Mouse (Mus musculus) layer of hippocampus, adult 18-20 months (tissue): ENCODE results near the gene Eif3l. TPM values are rescaled to one million over a fixed set of nuclear protein-coding genes. Genes with fewer than 3 reads are reported as not detected.
"Not testable (repeated sequence)": the region's sequence is repeated elsewhere in the genome, so short reads cannot be mapped to it uniquely, and the experiment has no call there.

Source experiments
- DNase-seq, 2 experiments: peaks; one replicate each; pipeline ENCODE4 v3.0.0; 2022; ENCODE audit warnings: low spot score in 2 of 2
- long read RNA-seq: library from polyadenylated mRNA; stranded (forward); transcript quantifications from one replicate; pipeline ENCODE4 v2.0.0, GENCODE M21; 2021
- total RNA-seq, 2 experiments: library from RNA; stranded (reverse); gene quantifications; 2 replicates each; pipeline ENCODE4 v1.2.3; 2021

Gene Eif3l
- 10 to 100 TPM; 71.5 to 71.8 TPM for total RNA-seq
- long read RNA-seq, transcript Eif3l-201 (13 exons, 1,942 nt), result major isoform, 92 of 102 reads
- long read RNA-seq, partial matches to known transcripts, result 2 of 102 reads
- long read RNA-seq, other reads (novel, unspliced or antisense), result 8 of 102 reads

DNA sequence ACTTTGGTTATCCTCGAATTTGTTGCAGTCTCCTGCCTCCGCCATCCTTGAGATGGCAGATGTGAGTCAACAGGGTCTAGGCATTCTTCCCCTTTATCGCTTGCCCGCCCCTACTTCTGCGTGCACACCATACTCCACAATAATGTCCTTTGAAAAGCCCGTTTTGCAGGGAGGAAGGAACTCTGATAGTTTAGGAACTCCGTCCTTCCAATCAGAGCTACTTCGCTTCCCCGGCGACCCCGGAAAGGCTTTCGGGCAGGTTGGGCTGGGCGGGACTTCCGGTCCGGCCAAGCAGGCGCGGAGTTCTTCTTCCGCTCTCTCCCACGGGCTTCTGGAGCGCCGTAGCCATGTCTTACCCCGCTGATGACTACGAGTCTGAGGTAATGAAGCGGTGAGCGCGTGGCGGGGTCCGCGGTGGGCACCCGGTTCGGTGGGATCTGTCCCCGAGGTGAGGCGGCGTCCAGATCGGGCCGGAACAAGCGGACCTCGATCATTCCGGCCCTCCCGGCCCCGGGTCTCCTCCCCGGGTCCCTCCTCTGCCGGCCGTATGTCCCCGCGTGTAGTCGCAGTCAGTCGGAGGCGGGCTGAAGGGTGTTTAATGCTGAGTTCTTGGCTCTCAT lies at the start of gene Eif3l:
Gene Eif3l (plus strand): TSS at position 267 of the 620 bp plus-strand sequence.
- peak; percentile 85 to 87 for DNase-seq

DNA sequence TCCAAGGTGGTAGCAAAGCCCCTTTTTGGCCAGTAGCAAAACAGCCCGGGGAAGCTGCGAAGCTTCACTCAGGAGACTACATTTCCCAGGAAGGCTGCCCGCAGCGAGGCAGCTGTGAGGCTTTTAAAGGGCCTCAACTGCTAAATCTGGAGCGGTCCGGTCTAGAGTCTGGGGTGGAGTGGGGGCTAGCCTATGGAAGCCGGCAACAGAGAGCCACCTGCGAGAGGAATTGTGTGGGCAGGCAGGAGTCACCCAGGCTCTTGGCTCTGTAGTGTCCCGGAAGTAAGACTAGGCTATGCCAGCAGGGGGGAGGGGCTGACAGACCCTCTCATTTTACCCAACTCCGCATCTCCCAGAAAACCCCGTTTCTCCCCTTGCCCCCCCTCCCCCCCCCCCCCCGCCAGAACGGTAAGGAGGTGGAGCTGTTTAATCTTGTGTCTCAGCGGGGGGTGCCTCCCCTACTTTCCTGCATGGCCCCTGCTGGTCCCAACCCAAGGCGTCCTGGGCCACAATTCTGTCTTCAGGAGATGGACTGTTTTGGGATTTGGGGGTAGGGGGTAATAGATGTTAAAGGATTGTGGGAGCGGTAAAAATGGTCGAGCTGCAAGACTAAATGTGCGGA lies 49.2 kb upstream of the Eif3l start:
- no peak for DNase-seq

DNA sequence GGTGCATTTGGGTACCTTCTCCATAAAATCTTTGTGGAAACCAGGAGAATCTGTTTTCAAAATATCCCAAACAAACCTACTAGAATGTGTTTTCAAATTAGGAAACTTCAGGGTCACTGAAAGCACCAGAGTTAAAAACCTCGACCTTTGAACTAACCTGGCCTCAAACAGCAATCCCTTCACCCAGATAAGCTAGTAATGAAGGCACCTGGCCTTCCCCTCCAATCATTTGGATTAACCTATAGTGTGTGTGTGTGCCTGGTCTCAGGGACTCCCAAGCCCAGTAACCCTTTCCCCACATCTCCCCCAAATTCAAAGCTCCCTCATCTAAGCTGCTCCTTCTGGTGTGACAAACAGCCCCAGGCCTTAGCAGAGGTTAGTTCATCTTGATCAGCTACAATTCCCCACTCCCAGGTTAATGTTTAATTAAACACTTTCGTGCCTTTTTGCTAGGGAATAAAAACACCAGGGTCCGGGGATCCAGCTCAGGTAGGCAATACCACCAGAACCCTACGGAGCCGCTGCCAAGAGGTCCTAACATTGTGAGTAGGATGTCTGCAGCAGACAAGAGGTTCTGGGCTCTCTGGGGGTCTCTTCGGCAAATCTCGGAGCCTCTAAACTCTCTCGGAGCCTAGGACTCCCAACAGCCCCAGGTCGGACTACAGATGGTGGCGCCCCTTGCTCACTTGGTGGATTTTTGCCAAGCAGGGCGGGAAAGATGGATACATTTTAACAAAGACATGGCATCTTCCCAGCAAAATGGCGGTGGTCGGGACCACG lies 48.3 kb upstream of the Eif3l start:
- DNase-seq, result no peak

DNA sequence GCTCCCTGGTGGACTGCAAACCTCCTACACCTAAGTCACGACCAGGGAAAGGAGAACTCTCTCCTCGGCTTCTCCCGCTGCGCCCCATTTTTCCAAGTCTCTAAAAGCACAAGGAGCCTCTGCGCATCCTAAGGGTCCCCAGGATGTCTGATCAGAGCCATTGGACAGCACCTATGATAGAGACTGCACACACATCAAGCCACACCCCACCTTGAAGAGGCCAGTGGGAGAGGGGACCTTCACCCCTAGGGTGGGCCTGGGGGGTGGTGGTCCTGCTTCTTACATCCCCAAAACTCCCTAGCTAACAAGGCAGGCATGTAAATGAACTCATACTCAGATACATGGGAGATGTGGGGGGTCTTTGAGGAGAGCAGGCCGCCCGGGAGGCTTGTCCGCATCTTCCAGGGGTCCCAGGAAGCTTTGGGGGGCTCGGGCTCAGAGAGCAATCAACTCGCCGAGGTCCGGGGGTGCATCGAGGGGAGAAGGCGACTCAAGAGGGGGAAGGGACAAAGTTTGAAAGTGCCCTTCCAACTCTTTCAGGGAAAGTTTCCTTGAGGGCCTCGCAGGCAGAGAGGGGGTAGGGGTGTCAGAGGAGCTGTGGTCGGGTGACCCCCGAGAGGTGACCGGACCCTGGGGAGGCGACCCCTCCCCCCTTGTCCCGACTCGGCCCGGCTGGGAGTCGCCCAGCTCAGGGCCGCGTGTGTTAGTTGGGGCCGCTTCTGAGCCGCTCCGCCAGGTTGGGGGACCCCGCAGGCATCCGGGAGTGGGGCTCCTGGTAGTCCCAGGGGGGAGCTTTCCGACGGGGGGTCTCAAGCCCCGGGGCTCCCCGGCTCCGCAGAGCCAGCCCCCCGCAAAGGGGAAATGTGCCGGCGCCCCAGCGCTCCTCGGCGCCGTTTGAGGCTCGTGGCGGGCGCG lies 47.4 kb upstream of the Eif3l start:
- no peak for DNase-seq

DNA sequence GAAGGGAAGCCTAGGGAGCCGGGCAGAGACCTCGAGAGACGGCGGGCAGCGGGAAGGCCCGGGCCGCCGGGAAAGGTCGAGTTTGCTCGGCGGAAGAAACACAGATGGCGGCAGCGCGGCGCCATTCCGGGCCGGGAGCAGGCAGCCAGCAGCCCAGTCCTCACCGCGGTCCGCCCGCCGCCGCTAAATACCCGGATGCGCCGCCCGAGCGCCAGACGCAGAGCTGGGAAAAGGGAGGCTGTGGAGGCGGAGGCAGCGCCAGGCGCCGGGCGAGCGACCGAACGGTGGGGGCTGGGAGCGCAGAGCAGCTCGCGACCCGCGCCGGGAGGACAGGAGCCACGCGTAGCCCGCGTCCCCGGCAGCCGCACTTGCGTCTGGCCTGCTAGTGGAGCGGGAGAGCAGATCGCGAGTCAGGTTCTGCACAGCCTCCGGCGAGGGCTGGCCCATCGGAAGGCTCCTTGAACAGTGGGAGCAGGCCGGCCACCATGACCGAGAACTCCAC lies 46.7 kb upstream of the Eif3l start, which contains the start of gene H1f0:
Gene H1f0 (plus strand): TSS at position 214 of the 502 bp plus-strand sequence.
- DNase-seq, result peak; percentile 92 to 94

DNA sequence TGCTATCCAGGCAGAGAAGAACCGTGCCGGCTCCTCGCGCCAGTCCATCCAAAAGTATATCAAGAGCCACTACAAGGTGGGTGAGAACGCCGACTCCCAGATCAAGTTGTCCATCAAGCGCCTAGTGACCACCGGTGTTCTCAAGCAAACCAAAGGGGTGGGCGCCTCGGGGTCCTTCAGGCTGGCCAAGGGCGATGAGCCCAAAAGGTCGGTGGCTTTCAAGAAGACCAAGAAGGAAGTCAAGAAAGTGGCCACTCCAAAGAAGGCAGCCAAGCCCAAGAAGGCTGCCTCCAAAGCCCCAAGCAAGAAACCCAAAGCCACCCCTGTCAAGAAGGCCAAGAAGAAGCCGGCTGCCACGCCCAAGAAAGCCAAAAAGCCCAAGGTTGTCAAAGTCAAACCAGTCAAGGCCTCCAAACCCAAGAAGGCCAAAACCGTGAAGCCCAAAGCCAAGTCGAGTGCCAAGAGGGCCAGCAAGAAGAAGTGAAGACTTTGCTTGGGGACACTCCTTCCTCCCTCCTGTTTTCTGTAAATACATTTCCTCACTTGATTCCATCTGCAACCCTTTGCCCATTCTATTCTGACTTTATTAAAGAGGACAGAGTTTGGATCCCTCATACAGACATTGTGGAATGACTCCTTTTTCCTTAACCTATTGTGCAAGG lies 46.0 kb upstream of the Eif3l start:
- DNase-seq, result no peak

DNA sequence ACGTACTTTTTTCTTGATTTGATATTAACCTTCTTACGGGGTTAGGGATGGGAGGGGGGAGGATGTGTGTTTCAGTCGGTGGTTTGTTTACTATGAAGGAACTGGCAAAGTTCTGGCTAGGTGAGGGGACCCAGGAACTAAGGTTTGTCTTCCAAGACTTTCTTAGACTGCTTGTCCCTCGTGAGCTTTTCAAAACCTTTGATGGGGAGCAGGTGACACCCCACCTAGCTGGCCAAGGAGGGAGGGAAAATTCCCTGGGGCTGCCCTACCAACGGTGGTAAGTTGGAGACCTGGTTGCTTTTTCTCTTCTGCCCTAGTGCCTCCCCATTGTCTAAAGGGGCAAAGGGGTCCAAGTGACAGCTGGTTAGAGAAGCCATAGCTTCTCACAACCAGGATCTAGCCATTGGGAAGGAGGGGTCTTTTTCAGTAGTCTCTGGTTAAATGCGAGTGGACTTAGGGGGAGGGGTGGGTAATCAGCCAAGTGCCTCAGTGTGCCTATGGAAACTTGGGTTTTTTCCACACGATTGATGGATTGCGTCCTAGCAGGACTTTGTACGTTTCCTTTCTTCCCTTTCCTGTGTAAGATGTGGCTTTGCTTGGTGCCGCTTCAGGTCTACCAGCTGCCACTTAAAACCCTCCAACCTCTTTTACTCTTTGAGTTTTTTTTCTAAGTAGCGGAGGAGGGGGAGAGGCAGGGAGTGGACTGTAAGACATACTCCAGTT lies 45.3 kb upstream of the Eif3l start:
- no peak for DNase-seq

DNA sequence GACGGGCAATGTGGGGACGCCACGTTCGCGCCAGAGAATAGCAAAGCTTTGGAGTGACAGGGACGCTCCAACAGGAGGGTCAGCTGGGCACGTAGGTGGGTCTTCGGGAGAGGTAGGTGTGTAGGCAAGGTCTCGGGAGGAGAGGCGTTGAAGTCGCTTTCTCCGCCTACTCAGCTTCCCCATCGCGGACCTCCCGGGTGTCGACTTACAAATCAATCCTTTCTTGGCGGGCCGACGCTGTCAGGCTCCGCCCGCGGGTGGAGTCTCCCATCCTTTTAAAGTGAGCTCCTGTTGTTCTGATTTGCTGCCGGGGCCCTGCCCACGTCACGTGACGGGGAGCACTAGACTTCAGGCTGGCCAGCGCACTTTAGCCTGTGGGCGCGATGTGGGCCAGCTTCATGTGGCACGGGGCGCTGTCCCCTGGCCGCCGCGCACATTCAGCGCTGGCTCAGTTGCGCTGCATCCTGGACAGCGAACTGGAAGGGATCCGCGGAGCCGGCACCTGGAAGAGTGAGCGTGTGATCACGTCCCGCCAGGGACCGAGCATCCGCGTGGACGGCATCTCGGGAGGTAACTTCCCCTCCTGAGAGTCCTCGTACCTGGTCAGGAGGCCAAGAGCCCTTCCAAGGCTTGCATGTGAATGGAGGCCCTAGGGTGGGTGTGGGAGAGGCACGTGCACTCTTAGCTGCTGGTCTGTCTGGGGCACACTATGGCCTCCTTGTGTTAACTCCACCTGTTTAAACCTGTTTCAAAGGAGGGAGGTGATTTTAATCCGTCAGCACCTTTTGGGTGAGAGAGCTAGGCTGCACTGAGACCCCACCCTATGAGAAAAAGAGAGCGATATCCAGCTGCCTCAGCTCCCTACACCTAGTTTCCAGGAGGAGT lies 44.2 kb upstream of the Eif3l start:
- DNase-seq, result peak; percentile 82 to 92

DNA sequence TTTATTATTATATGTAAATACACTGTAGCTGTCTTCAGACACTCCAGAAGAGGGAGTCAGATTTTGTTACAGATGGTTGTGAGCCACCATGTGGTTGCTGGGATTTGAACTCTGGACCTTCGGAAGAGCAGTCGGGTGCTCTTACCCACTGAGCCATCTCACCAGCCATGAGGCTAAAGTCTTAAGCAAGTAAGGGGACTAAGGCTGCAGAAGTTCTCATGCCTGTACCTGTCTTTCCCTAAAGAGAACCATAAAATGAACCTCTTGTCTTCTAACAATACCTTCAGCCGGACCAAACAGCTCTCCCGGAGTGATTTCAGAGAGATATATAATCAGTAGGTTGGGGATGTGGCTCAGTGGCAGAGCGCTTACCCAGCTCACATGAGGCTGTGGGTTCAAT lies 43.1 kb upstream of the Eif3l start:
- DNase-seq, result not testable (repeated sequence)

DNA sequence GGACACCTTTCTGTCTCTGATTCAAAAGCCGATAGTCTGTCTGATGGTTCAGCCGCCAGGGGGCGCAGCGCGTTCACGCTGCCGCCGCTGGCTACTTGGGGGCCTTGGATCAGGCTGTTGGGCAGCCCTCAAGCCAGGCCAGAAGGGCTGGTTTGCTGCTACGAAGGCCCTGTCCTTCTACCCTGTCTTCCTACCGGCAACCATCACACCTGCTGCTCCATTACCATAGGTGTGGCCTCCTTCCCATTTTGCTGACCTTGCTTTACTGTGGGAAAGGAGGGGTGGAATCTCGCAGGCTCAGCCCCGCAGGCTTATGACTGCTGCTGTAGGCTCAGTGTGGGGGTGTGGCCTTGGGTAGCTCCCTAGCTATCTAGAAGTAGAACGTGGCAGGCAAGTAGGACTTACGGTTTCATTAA lies 37.1 kb upstream of the Eif3l start:
- peak in 1 of 2 experiments; percentile 77 for DNase-seq

DNA sequence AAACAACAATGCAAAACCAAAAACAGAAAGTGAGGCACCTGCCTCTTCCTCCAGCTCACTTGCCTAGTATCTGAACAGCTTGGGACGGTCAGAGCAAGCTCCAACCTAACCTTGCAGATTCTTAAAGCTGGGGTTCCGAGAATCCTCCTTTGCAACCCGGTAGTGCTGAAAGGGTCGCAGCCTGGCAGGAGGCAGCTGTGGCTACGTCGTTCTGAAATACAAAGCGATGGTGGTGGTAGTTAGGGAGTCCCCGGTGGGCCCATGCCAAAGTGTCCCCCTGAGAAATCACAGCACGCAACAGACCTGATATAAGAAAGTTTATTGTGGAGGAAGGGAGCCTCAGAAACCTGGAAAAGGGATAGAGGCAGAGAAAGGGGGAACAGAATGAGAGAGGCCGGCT lies 36.6 kb upstream of the Eif3l start:
- DNase-seq, result no peak

DNA sequence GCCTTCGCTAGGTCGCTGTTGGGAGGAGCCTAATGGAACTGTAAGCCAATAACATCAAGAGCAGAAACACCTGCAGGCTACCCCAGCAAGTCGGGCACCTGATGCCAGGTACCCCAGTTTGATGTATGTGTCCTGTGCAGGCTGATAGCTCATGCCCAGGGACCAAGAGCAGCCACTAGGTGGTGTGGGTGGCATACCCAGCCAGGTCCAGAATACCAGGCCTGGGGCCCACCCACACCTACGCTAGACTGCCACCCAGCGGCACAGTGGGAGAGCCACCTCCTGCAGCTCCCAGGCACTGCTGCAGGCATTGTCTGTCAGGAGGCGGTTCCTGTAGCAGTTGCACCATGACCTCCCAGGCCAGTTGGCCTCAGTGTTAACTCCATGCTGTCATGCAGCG lies 36.1 kb upstream of the Eif3l start:
- peak; percentile 49 to 69 for DNase-seq

DNA sequence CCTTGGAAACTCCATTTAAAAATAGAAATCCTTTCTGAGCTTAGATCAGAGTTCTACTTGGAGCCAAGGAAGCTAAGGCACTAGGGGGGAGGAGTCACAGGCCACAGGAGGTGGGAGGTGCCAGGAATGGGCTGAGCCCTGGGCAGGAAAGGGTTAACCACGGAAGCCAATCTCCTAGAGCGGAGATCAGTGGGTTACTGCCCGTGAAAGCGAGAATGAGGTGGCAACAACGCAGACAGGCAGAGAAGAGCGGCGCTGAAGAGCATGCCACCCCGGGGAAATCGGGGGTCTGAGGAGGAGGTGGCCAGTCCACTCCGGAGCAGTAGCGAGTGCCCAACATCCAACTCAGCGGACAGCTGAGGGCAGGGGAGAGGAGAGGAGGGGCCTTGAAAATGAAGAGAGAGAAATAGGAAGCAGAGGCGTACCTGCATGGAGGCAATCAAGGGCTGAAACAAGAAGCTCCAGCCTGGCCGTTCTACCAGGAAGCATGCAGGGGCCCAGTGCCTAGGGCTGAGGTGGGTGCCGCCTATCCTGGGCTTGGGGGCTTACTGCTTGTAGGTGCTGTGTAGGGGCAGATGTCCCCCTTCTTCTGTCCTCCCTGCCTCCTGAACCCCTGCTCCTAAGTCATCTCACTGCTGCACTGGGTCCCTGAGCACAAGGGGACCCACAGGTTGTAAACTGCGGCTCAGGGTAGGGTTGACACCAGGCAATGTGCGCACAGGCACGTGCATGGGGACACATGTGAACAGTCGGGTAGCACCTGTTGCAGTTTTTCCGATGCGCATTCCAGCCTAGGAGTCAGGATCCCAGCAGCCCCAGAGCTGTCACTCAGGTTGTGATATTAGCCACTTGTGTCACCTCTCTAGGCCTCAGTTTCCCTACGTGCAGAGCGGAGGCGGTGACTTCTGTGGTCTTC lies 34.2 kb upstream of the Eif3l start:
- no peak for DNase-seq

DNA sequence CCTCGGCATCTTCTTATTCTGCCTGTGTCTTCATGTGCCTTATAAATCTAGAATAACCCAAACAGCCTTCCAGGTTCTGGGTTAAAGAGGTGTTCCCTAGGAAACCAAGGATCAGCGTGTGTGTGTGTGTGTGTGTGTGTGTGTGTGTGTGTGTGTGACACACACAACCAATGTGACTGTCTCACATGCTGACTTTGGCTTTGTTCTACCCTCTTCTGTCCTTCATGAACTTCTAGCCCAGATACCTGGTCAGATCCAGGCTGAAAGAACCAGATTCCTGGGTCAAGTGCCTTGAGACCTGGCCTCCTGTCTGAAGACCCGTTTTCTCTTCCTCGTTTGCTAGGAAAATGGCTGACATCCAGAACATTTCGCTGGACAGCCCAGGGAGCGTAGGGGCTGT lies 33.4 kb upstream of the Eif3l start, which contains the start of gene Galr3:
Gene Galr3 (plus strand): TSS at position 301 of the 400 bp plus-strand sequence.
- DNase-seq, result no peak

DNA sequence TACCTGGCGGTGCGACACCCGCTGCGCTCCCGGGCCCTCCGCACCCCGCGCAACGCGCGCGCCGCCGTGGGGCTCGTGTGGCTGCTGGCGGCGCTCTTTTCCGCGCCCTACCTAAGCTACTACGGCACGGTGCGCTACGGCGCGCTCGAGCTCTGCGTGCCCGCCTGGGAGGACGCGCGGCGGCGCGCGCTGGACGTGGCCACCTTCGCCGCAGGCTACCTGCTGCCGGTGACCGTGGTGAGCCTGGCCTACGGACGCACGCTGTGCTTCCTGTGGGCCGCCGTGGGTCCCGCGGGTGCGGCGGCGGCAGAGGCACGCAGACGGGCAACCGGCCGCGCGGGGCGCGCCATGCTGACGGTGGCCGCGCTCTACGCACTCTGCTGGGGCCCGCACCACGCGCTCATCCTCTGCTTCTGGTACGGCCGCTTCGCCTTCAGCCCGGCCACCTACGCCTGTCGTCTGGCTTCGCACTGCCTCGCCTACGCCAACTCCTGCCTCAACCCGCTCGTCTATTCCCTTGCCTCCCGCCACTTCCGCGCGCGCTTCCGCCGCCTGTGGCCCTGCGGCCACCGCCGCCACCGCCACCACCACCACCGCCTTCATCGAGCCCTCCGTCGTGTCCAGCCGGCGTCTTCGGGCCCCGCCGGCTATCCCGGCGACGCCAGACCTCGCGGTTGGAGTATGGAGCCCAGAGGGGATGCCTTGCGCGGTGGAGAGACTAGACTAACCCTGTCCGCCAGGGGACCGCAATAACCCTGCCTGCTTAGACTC lies 32.1 kb upstream of the Eif3l start:
- DNase-seq, result peak in 1 of 2 experiments; percentile 54

DNA sequence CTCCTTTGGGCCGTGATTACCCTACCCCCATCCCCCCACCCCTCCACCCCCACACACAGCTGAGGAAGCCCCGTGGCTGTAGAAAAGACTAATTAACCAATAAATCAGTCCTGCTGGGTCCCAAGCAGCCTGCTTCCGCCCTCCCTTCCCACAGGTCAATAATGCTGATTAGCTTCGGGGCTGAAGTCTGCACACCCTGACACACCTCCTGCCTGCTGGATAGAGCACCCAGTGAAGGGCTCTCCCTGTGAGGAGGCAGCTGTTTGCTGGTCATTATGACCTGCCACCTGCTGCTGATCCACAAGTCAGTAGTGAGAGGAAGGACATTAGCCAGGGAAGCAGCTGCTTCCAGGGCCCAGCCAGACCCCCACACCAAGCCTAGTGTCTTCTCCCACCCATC lies 30.1 kb upstream of the Eif3l start:
- DNase-seq, result no peak

DNA sequence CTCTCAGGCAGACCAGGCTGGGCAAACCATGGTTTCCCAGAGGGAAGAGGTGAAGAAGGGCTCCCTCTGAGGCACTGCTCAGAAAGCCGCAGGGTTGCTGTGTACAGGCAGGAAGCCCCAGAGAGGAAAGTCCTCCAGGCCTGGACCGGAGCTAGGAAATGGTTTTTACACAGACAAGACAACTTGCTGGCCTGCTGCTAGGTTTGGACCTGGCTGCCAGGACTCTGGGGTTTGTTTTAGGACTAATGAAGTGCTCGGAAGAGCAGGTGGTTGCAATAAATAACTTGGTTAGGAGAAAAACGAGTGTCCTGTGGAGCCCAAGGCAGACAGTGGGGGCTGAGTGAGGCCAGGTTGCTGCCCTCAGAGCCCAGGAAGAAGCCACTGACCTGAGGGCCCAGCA lies 26.8 kb upstream of the Eif3l start:
- DNase-seq, result no peak
